Mouse (Mus musculus) midbrain, embryonic 15.5 days (tissue): ENCODE measurements at regions not wholly inside any gene's neighbourhood (a gene's known extent, or its start where the extent isn't known, plus 50 kb on each side); places are given as distances from the start of the nearest gene placed in this dataset.
A peak's percentile ranks its signal among the peaks of the same experiment; 100 is the strongest.

Experiments
- ATAC-seq: fragments of 200-750 bp; cut with Nextera tagmentation; replicated peaks from 2 replicates; pipeline ENCODE4 v1.8.0; 2017; ENCODE audit warnings: moderate TSS enrichment
- H3K27ac ChIP-seq: fragments of 300-500 bp; sonication (generic); 2 replicates; pipeline ENCODE4 v1.5.1; 2015; ENCODE audit warnings: mild to moderate bottlenecking, inconsistent platforms
- H3K27me3 ChIP-seq: fragments of 300-500 bp; sonication (generic); replicated peaks from 2 replicates; pipeline ENCODE4 v1.6.1; 2015; ENCODE audit warnings: inconsistent platforms
- H3K36me3 ChIP-seq: fragments of 300-500 bp; sonication (generic); replicated peaks from 2 replicates; pipeline ENCODE4 v1.6.1; 2015; ENCODE audit warnings: inconsistent platforms
- H3K4me1 ChIP-seq: fragments of 300-500 bp; sonication (generic); 2 replicates; pipeline ENCODE4 v1.6.1; 2015; ENCODE audit warnings: inconsistent platforms
- H3K4me2 ChIP-seq: fragments of 300-500 bp; sonication (generic); 2 replicates; pipeline ENCODE4 v1.6.1; 2015; ENCODE audit warnings: inconsistent platforms, mild to moderate bottlenecking, moderate library complexity
- H3K4me3 ChIP-seq: fragments of 300-500 bp; sonication (generic); 2 replicates; pipeline ENCODE4 v1.5.1; 2015; ENCODE audit warnings: mild to moderate bottlenecking, inconsistent platforms
- H3K9ac ChIP-seq: fragments of 300-500 bp; sonication (generic); 2 replicates; pipeline ENCODE4 v1.6.1; 2015; ENCODE audit warnings: mild to moderate bottlenecking, inconsistent platforms
- H3K9me3 ChIP-seq: fragments of 300-500 bp; sonication (generic); 2 replicates; pipeline ENCODE4 v1.6.1; 2016; ENCODE audit warnings: inconsistent platforms
- WGBS: fragments of 180-500 bp; shearing (Covaris S2); methylation state at CpG from one replicate; pipeline ENCODE4 v1.1.7; 2015; ENCODE audit warnings: mixed read lengths; 5-methylcytosine and 5-hydroxymethylcytosine counted together

DNA sequence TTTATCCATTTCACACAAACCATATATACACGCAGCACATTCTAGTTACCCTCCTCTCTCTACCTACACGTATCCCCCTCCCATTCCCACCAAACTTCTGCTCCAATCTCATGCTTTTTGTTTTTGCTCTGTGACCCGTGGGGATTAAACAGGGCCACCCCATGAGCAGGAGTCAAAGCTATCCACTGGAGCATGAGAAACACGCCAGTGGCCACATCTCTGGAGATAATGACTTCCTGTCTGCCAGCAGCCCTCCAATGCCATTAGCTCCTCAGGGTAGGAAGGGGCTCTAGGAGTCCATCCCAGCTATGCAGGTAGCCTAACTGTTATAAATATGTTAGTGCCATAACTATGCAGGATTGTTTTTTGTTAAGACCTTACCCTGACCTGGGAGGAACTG, 141.9 kb upstream of the Grb10 start:
- Histone ChIP-seq H3K9ac (no peak overlapping the region), H3K36me3 (no peaks in the 10 kb centered on the region), H3K27me3 (no peaks in the 10 kb centered on the region), H3K4me3 (no peak overlapping the region), H3K4me1 (no peaks in the 10 kb centered on the region), H3K27ac (no peak overlapping the region), H3K4me2 (no peak overlapping the region), H3K9me3 (no peaks in the 10 kb centered on the region)
- ATAC-seq, result peak; percentile 52; the same call in 1 of the 2 replicates
- WGBS, result 21% methylated on average over 4 of the region's 4 CpGs

GRCm38 (mm10) chr11:12172429-12172828, 133.9 kb upstream of the Grb10 start:
- Histone ChIP-seq H3K27ac (no peak overlapping the region), H3K4me2 (no peak overlapping the region), H3K9ac (no peak overlapping the region), H3K9me3 (no peaks in the 10 kb centered on the region), H3K4me3 (no peak overlapping the region), H3K4me1 (no peaks in the 10 kb centered on the region), H3K27me3 (no peaks in the 10 kb centered on the region), H3K36me3 (no peaks in the 10 kb centered on the region)
- no peak for ATAC-seq
- WGBS, result 84% methylated on average over 2 of the region's 2 CpGs

GRCm38 (mm10) chr11:12171312-12171711, 132.8 kb upstream of the Grb10 start:
- no peak for ATAC-seq
- Histone ChIP-seq H3K4me2 (no peak overlapping the region), H3K27ac (no peak overlapping the region), H3K9ac (no peak overlapping the region), H3K36me3 (no peaks in the 10 kb centered on the region), H3K4me3 (no peak overlapping the region), H3K27me3 (no peaks in the 10 kb centered on the region), H3K4me1 (no peaks in the 10 kb centered on the region), H3K9me3 (no peaks in the 10 kb centered on the region)
- 61% methylated on average over 4 of the region's 4 CpGs for WGBS

- Histone ChIP-seq H3K27ac (no peak overlapping the region), H3K4me2 (no peak overlapping the region), H3K9me3 (no peaks in the 10 kb centered on the region), H3K27me3 (no peaks in the 10 kb centered on the region), H3K4me3 (no peak overlapping the region), H3K36me3 (no peaks in the 10 kb centered on the region), H3K9ac (no peak overlapping the region), H3K4me1 (no peaks in the 10 kb centered on the region)
- ATAC-seq, result no peak
- WGBS, result 94% methylated on average over 1 of the region's 1 CpGs
Measured at GRCm38 (mm10) chr11:12168432-12168831, 129.9 kb upstream of the Grb10 start.
